Comparison of ENCODE assay signal across 14 mouse cellular contexts in the genomic region with DNA sequence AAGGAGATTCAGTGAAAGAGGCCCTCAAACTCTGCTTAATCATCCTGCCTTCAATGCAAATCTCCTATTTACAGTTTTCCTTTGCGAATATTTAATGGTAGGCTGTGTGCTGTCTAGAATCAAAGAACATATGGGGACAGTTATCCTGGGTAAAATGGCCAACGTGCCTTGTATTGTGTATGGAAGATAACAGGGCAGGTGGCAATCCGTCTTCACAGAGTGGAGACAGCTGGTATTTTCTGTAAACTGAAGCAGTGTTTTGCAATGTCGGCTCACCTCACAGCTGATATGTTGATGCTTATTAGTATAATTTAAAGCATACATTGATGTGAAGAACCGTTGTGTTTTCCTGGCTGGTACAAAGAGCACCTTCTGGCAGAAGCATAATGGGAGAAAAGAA.
A peak's percentile ranks its signal among the peaks of the same experiment; 100 is the strongest.
DNase-seq lines count a peak whose midpoint lies in the region; ATAC-seq and TF ChIP-seq lines count a peak whose summit lies in the region.
"Had no signal": no experiment of that assay in that cellular context is flagged by ENCODE, and none has a peak within 500 bp of the region (broad histone marks: within the 10 kb centered on the region; RNA-seq: fewer than 3 reads in every experiment).

No protein-coding gene starts in this region.

- no peaks in the 10 kb centered on the region for H3K27me3 ChIP-seq in midbrain, embryonic 11.5 days (ENCODE audit: control insufficient read depth, insufficient read depth, low read length)
- H3K27me3 ChIP-seq in midbrain, postnatal 0 days (ENCODE audit: insufficient read depth, low read length): no peaks in the 10 kb centered on the region
- peaks cover 3% of the 10 kb centered on the region; the same call in 1 of the 2 replicates for H3K27me3 ChIP-seq in forebrain, embryonic 12.5 days
- no peaks in the 10 kb centered on the region for H3K27me3 ChIP-seq in hindbrain, embryonic 12.5 days
- H3K27me3 ChIP-seq: heart, embryonic 12.5 days; liver, embryonic 15.5 days had no signal

- no peaks in the 10 kb centered on the region for H3K36me3 ChIP-seq in midbrain, embryonic 11.5 days (ENCODE audit: control insufficient read depth, insufficient read depth, low read length)
- H3K36me3 ChIP-seq in midbrain, postnatal 0 days (ENCODE audit: insufficient read depth, low read length): no peaks in the 10 kb centered on the region
- no peaks in the 10 kb centered on the region for H3K36me3 ChIP-seq in forebrain, embryonic 12.5 days (replicated peaks)
- H3K36me3 ChIP-seq in hindbrain, embryonic 12.5 days: no peaks in the 10 kb centered on the region
- H3K36me3 ChIP-seq: heart, embryonic 12.5 days; liver, embryonic 15.5 days had no signal

- H3K4me1 ChIP-seq in midbrain, embryonic 11.5 days (ENCODE audit: control insufficient read depth, insufficient read depth, low read length): peaks cover 33% of the 10 kb centered on the region
- H3K4me1 ChIP-seq in midbrain, postnatal 0 days (ENCODE audit: insufficient read depth, low read length): no peaks in the 10 kb centered on the region; the same call in 1 of the 2 replicates
- H3K4me1 ChIP-seq in forebrain, embryonic 12.5 days: peaks cover 40% of the 10 kb centered on the region
- H3K4me1 ChIP-seq in hindbrain, embryonic 12.5 days: peaks cover 31% of the 10 kb centered on the region
- H3K4me1 ChIP-seq: heart, embryonic 12.5 days; liver, embryonic 15.5 days had no signal

- peak; percentile 88 for DNase-seq in midbrain, embryonic 11.5 days (ENCODE audit: low spot score, missing footprints)
- DNase-seq in midbrain, postnatal 0 days (ENCODE audit: low spot score): no peak
- peak; percentile 32 for DNase-seq in retina, embryonic 14.5 days (ENCODE audit: low spot score)
- DNase-seq in gastrocnemius, postnatal 10 days: no peak
- DNase-seq in lung, postnatal 36 days: no peak
- DNase-seq: cerebellum, adult 9-11 months; heart, postnatal 14 days; kidney, adult 18-20 months had no signal

- no peak for TF ChIP-seq CTCF in midbrain, postnatal 0 days (IDR thresholded peaks at IDR 0.05)

- H3K9ac ChIP-seq in midbrain, embryonic 11.5 days (ENCODE audit: low read length): no peak overlapping the region
- no peak overlapping the region for H3K9ac ChIP-seq in midbrain, postnatal 0 days (replicated peaks; ENCODE audit: low read length, poor library complexity, severe bottlenecking)
- H3K9ac ChIP-seq in forebrain, embryonic 12.5 days: no peak overlapping the region
- H3K9ac ChIP-seq in hindbrain, embryonic 12.5 days: no peak overlapping the region
- H3K9ac ChIP-seq: heart, embryonic 12.5 days; liver, embryonic 15.5 days had no signal

- no peaks in the 10 kb centered on the region for H3K9me3 ChIP-seq in midbrain, embryonic 11.5 days (ENCODE audit: control insufficient read depth, low read length)
- no peaks in the 10 kb centered on the region for H3K9me3 ChIP-seq in midbrain, postnatal 0 days (ENCODE audit: low read length)
- no peaks in the 10 kb centered on the region for H3K9me3 ChIP-seq in forebrain, embryonic 12.5 days
- no peaks in the 10 kb centered on the region for H3K9me3 ChIP-seq in hindbrain, embryonic 12.5 days (replicated peaks)
- H3K9me3 ChIP-seq: heart, embryonic 12.5 days; liver, embryonic 15.5 days had no signal

- no peak overlapping the region for H3K4me3 ChIP-seq in midbrain, embryonic 11.5 days (ENCODE audit: low read depth, low read length)
- no peak overlapping the region for H3K4me3 ChIP-seq in midbrain, postnatal 0 days (ENCODE audit: low read depth, low read length)
- no peak overlapping the region for H3K4me3 ChIP-seq in forebrain, embryonic 12.5 days (replicated peaks)
- H3K4me3 ChIP-seq in hindbrain, embryonic 12.5 days: no peak overlapping the region
- H3K4me3 ChIP-seq: heart, embryonic 12.5 days; liver, embryonic 15.5 days had no signal

- 41% methylated on average over 5 of the region's 5 CpGs for WGBS in midbrain, embryonic 11.5 days
- WGBS in midbrain, postnatal 0 days: 30% methylated on average over 5 of the region's 5 CpGs
- 33% methylated on average over 5 of the region's 5 CpGs for WGBS in forebrain, embryonic 12.5 days
- WGBS in hindbrain, embryonic 12.5 days: 22% methylated on average over 5 of the region's 5 CpGs

- ATAC-seq in midbrain, embryonic 11.5 days (ENCODE audit: low FRiP score): peak; percentile 53; the same call in 1 of the 2 replicates
- no peak for ATAC-seq in midbrain, postnatal 0 days (ENCODE audit: low FRiP score)
- peak; percentile 66 for ATAC-seq in forebrain, embryonic 12.5 days (ENCODE audit: low FRiP score)
- peak; percentile 62; the same call in 1 of the 2 replicates for ATAC-seq in hindbrain, embryonic 12.5 days (ENCODE audit: low FRiP score)
- ATAC-seq: lung, postnatal 0 days had no signal

- H3K4me2 ChIP-seq in midbrain, embryonic 11.5 days: no peak overlapping the region
- no peak overlapping the region for H3K4me2 ChIP-seq in midbrain, postnatal 0 days (ENCODE audit: low read depth, low read length, poor library complexity, severe bottlenecking)
- no peak overlapping the region for H3K4me2 ChIP-seq in forebrain, embryonic 12.5 days
- H3K4me2 ChIP-seq in hindbrain, embryonic 12.5 days (replicated peaks): no peak overlapping the region
- H3K4me2 ChIP-seq: heart, embryonic 12.5 days; liver, embryonic 15.5 days had no signal

- no peak overlapping the region for H3K27ac ChIP-seq in midbrain, embryonic 11.5 days (ENCODE audit: low read depth, low read length)
- no peak overlapping the region for H3K27ac ChIP-seq in midbrain, postnatal 0 days (ENCODE audit: low read depth, low read length)
- no peak overlapping the region for H3K27ac ChIP-seq in forebrain, embryonic 12.5 days
- 0 out of 2 replicates have a peak overlapping the region, but pooled peaks have one; percentile 30 for H3K27ac ChIP-seq in hindbrain, embryonic 12.5 days
- H3K27ac ChIP-seq: kidney, postnatal 0 days; liver, embryonic 15.5 days had no signal

Comparison
In these comparisons a context has a peak if more than half of its experiments do, and no peak if none do; other contexts are left out.
1. DNase-seq: peak in midbrain, embryonic 11.5 days (single experiment) and retina, embryonic 14.5 days (single experiment); none in midbrain, postnatal 0 days (single experiment), gastrocnemius, postnatal 10 days (single experiment) and lung, postnatal 36 days (single experiment).